Mouse (Mus musculus) embryonic facial prominence, embryonic 10.5 days (tissue): ENCODE measurements around the gene Ttll9. TPM values are rescaled to one million over a fixed set of nuclear protein-coding genes. Genes with fewer than 3 reads are reported as not detected.

Experiments used
- DNase-seq: peaks from one replicate; pipeline ENCODE4 v3.0.0-alpha.2; 2017; ENCODE audit warnings: low spot score
- H3K27ac ChIP-seq: fragments of 300-500 bp; sonication (generic); replicated peaks from 2 replicates; pipeline ENCODE4 v1.5.1; 2016; ENCODE audit warnings: mild to moderate bottlenecking
- H3K27me3 ChIP-seq: fragments of 300-500 bp; sonication (generic); replicated peaks from 2 replicates; pipeline ENCODE4 v1.6.1; 2016; ENCODE audit warnings: low read depth, mild to moderate bottlenecking; ENCODE audit not compliant: poor library complexity, severe bottlenecking
- H3K36me3 ChIP-seq: fragments of 300-500 bp; sonication (generic); replicated peaks from 2 replicates; pipeline ENCODE4 v1.6.1; 2016; ENCODE audit warnings: mild to moderate bottlenecking, moderate library complexity
- H3K4me1 ChIP-seq: fragments of 300-500 bp; sonication (generic); 2 replicates; pipeline ENCODE4 v1.6.1; 2016
- H3K4me3 ChIP-seq: fragments of 300-500 bp; sonication (generic); 2 replicates; pipeline ENCODE4 v1.5.1; 2016; ENCODE audit warnings: mild to moderate bottlenecking, moderate library complexity
- H3K9me3 ChIP-seq: fragments of 300-500 bp; sonication (generic); 2 replicates; pipeline ENCODE4 v1.6.1; 2016; ENCODE audit warnings: mild to moderate bottlenecking
- WGBS: fragments of 180-500 bp; shearing (Covaris S2); methylation state at CpG from one replicate; pipeline ENCODE4 v1.1.7; 2016; 5-methylcytosine and 5-hydroxymethylcytosine counted together
- polyA plus RNA-seq: library from polyadenylated mRNA; unstranded; fragments of >200 nt; fragmentation: Nextera tagmentation; extraction: Ambion mirVana; gene quantifications from 2 replicates; pipeline ENCODE4 v1.2.1, GENCODE M21; 2016

Gene Ttll9
- polyA plus RNA-seq, 1 experiment from 2014 or later: 1.3 TPM

GRCm38 (mm10) chr2:153002492-153003248, 40.4 kb downstream of the Ttll9 start:
- H3K9me3 ChIP-seq: no peaks in the 10 kb centered on the region
- no peak overlapping the region for H3K4me3 ChIP-seq
- no peak for DNase-seq
- 83% methylated on average over 15 of the region's 15 CpGs for WGBS
- no peaks in the 10 kb centered on the region; the same call in 1 of the 2 replicates for H3K4me1 ChIP-seq
- no peaks in the 10 kb centered on the region for H3K27me3 ChIP-seq
- no peak overlapping the region for H3K27ac ChIP-seq
- H3K36me3 ChIP-seq: peaks cover 16% of the 10 kb centered on the region

- Histone ChIP-seq H3K36me3 (peaks cover 27% of the 10 kb centered on the region), H3K27ac (no peak overlapping the region), H3K4me1 (no peaks in the 10 kb centered on the region; the same call in 1 of the 2 replicates), H3K9me3 (no peaks in the 10 kb centered on the region), H3K4me3 (no peak overlapping the region), H3K27me3 (no peaks in the 10 kb centered on the region)
- 75% methylated on average over 13 of the region's 13 CpGs for WGBS
- no peak for DNase-seq
These were observed 41.5 kb downstream of the Ttll9 start for GRCm38 (mm10) chr2:153003681-153004338.

- H3K4me3 ChIP-seq: no peak overlapping the region
- H3K27ac ChIP-seq: no peak overlapping the region
- WGBS: 92% methylated on average over 3 of the region's 3 CpGs
- H3K9me3 ChIP-seq: no peaks in the 10 kb centered on the region
- H3K4me1 ChIP-seq: no peaks in the 10 kb centered on the region; the same call in 1 of the 2 replicates
- no peaks in the 10 kb centered on the region for H3K27me3 ChIP-seq
- DNase-seq: no peak
- H3K36me3 ChIP-seq: peaks cover 49% of the 10 kb centered on the region
These were observed 43.7 kb downstream of the Ttll9 start for GRCm38 (mm10) chr2:153005981-153006380.

GRCm38 (mm10) chr2:153009192-153009973, 47.1 kb downstream of the Ttll9 start:
- Histone ChIP-seq H3K27me3 (no peaks in the 10 kb centered on the region), H3K27ac (no peak overlapping the region), H3K4me3 (no peak overlapping the region), H3K4me1 (peaks cover 7% of the 10 kb centered on the region), H3K36me3 (peaks cover 79% of the 10 kb centered on the region), H3K9me3 (no peaks in the 10 kb centered on the region)
- no peak for DNase-seq
- WGBS: 88% methylated on average over 12 of the region's 12 CpGs

GRCm38 (mm10) chr2:153013724-153014515, 51.6 kb downstream of the Ttll9 start:
- H3K4me1 ChIP-seq: peaks cover 16% of the 10 kb centered on the region
- peaks cover 15% of the 10 kb centered on the region for H3K27me3 ChIP-seq
- no peaks in the 10 kb centered on the region for H3K9me3 ChIP-seq
- WGBS: 92% methylated on average over 11 of the region's 11 CpGs
- no peak for DNase-seq
- H3K27ac ChIP-seq: no peak overlapping the region
- H3K4me3 ChIP-seq: peak overlapping the region; percentile 81
- peaks cover 51% of the 10 kb centered on the region for H3K36me3 ChIP-seq

GRCm38 (mm10) chr2:153014758-153015593, 52.7 kb downstream of the Ttll9 start, which contains the start of gene Pdrg1:
TSS of gene Pdrg1 (minus strand) at chr2:153015427.
- DNase-seq: peak; percentile 95
- Histone ChIP-seq H3K27ac (peak within 1 kb of the TSS; percentile 85), H3K4me3 (peak within 1 kb of the TSS; percentile 81), H3K9me3 (no peaks in the 10 kb centered on the region), H3K4me1 (peaks cover 16% of the 10 kb centered on the region), H3K27me3 (peaks cover 15% of the 10 kb centered on the region), H3K36me3 (peaks cover 40% of the 10 kb centered on the region)
- WGBS: 2% methylated on average over 54 of the region's 54 CpGs

GRCm38 (mm10) chr2:153015804-153016203, 53.5 kb downstream of the Ttll9 start:
- no peak for DNase-seq
- 62% methylated on average over 8 of the region's 8 CpGs for WGBS
- H3K4me1 ChIP-seq: peaks cover 16% of the 10 kb centered on the region

GRCm38 (mm10) chr2:153016786-153017185, 54.5 kb downstream of the Ttll9 start:
- Histone ChIP-seq H3K27me3 (peaks cover 15% of the 10 kb centered on the region), H3K9me3 (no peaks in the 10 kb centered on the region), H3K27ac (no peak overlapping the region), H3K4me3 (no peak overlapping the region), H3K36me3 (peaks cover 22% of the 10 kb centered on the region), H3K4me1 (peaks cover 16% of the 10 kb centered on the region)
- 42% methylated on average over 5 of the region's 5 CpGs for WGBS
- DNase-seq: no peak

More at GRCm38 (mm10) chr2:153015804-153016203, 53.5 kb downstream of the Ttll9 start:
- no peaks in the 10 kb centered on the region for H3K9me3 ChIP-seq
- H3K27ac ChIP-seq: no peak overlapping the region
- H3K4me3 ChIP-seq: peak overlapping the region; percentile 81; the same call in 1 of the 2 replicates
- H3K36me3 ChIP-seq: peaks cover 32% of the 10 kb centered on the region
- H3K27me3 ChIP-seq: peaks cover 15% of the 10 kb centered on the region

GRCm38 (mm10) chr2:153019355-153019754, 57.1 kb downstream of the Ttll9 start:
- no peak for DNase-seq
- Histone ChIP-seq H3K27me3 (peaks cover 15% of the 10 kb centered on the region), H3K9me3 (no peaks in the 10 kb centered on the region), H3K36me3 (no peaks in the 10 kb centered on the region), H3K27ac (no peak overlapping the region), H3K4me1 (peaks cover 9% of the 10 kb centered on the region), H3K4me3 (no peak overlapping the region)
- whole genome bisulfite sequencing: 93% methylated on average over 3 of the region's 3 CpGs

- peaks cover 10% of the 10 kb centered on the region for H3K27me3 ChIP-seq
- no peak overlapping the region for H3K27ac ChIP-seq
- 70% methylated on average over 3 of the region's 3 CpGs for WGBS
- H3K36me3 ChIP-seq: no peaks in the 10 kb centered on the region
- no peak for DNase-seq
- no peak overlapping the region for H3K4me3 ChIP-seq
- no peaks in the 10 kb centered on the region for H3K9me3 ChIP-seq
- no peaks in the 10 kb centered on the region for H3K4me1 ChIP-seq
These were observed 58.9 kb downstream of the Ttll9 start for GRCm38 (mm10) chr2:153021163-153021562.

GRCm38 (mm10) chr2:153022855-153023254, 60.6 kb downstream of the Ttll9 start:
- Histone ChIP-seq H3K27me3 (peaks cover 13% of the 10 kb centered on the region), H3K4me1 (no peaks in the 10 kb centered on the region), H3K4me3 (no peak overlapping the region), H3K9me3 (no peaks in the 10 kb centered on the region), H3K36me3 (no peaks in the 10 kb centered on the region), H3K27ac (no peak overlapping the region)
- 69% methylated on average over 4 of the region's 4 CpGs for WGBS
- DNase-seq: no peak
